Comparison of ENCODE assay signal across 21 mouse cellular contexts in the genomic region with DNA sequence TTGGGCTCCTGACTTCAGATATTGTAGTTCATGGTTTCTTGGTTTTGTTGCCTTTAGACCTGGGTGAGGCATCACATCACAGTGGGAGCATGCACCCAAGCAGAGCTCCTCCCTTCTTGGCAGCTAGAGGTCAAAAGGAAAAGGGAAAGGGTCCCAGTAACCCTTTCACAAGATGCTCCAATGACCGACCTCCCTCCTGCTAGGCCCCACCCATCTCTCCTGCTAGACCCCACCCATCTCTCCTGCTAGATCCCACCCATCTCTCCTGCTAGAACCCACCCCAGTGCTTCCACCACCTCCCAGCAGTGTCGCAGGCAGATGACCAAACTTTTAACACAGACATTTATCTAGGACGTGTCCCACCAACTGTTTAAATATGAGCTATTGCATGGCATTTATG.
DNase-seq lines count a peak whose midpoint lies in the region; ATAC-seq and TF ChIP-seq lines count a peak whose summit lies in the region.
"Had no signal": no experiment of that assay in that cellular context is flagged by ENCODE, and none has a peak within 500 bp of the region (broad histone marks: within the 10 kb centered on the region; RNA-seq: fewer than 3 reads in every experiment).

No protein-coding gene starts in this region.

- H3K9me3 ChIP-seq in intestine, embryonic 14.5 days (ENCODE audit: control insufficient read depth, low read length): no peaks in the 10 kb centered on the region
- H3K9me3 ChIP-seq in intestine, postnatal 0 days (ENCODE audit: control insufficient read depth): no peaks in the 10 kb centered on the region
- no peaks in the 10 kb centered on the region for H3K9me3 ChIP-seq in ES-E14 (ENCODE audit: control insufficient read depth, insufficient read depth, low read depth, low read length)
- H3K9me3 ChIP-seq: embryonic facial prominence, embryonic 10.5 days; embryonic facial prominence, embryonic 12.5 days; forebrain, embryonic 13.5 days; forebrain, embryonic 15.5 days had no signal

- H3K27me3 ChIP-seq in intestine, embryonic 14.5 days (replicated peaks; ENCODE audit: control insufficient read depth, insufficient read depth, low read length): no peaks in the 10 kb centered on the region
- no peaks in the 10 kb centered on the region for H3K27me3 ChIP-seq in intestine, postnatal 0 days (replicated peaks; ENCODE audit: control insufficient read depth, insufficient read depth, low read length)
- H3K27me3 ChIP-seq: embryonic facial prominence, embryonic 12.5 days; forebrain, embryonic 13.5 days; forebrain, embryonic 15.5 days had no signal

- DNase-seq in intestine, embryonic 14.5 days (ENCODE audit: low spot score): peak; percentile 27
- DNase-seq in ES-E14 (ENCODE audit: low read depth, low spot score): peak; percentile 60
- DNase-seq in WW6 (ENCODE audit: low read depth, low spot score): peak; percentile 14
- no peak for DNase-seq in lung, postnatal 10 days
- DNase-seq in layer of hippocampus, adult 2 months (ENCODE audit: low spot score in 2 of 2): no peak
- DNase-seq in layer of hippocampus, adult 11-12 months (ENCODE audit: low spot score): no peak
- DNase-seq: adrenal gland, adult 8-10 months; adrenal gland, postnatal 14 days; adrenal gland, postnatal 36 days; cerebellum, adult 11-12 months; cerebellum, adult 2 months; cerebellum, adult 9-10 months; cerebellum, postnatal 10 days; cerebellum, postnatal 25 days; forebrain, postnatal 0 days had no signal

- H3K36me3 ChIP-seq in intestine, embryonic 14.5 days (ENCODE audit: control insufficient read depth, insufficient read depth, low read length): no peaks in the 10 kb centered on the region
- H3K36me3 ChIP-seq in intestine, postnatal 0 days (ENCODE audit: control insufficient read depth, insufficient read depth): no peaks in the 10 kb centered on the region
- H3K36me3 ChIP-seq in ES-E14 (ENCODE audit: control insufficient read depth, insufficient read depth, low read length, poor library complexity, severe bottlenecking): no peaks in the 10 kb centered on the region
- H3K36me3 ChIP-seq: embryonic facial prominence, embryonic 10.5 days; embryonic facial prominence, embryonic 12.5 days; forebrain, embryonic 15.5 days had no signal

- no peak overlapping the region for H3K4me3 ChIP-seq in intestine, embryonic 14.5 days (ENCODE audit: low read depth, low read length)
- H3K4me3 ChIP-seq in intestine, postnatal 0 days (ENCODE audit: low read depth, low read length): no peak overlapping the region
- H3K4me3 ChIP-seq in ES-E14 (ENCODE audit: insufficient read depth in 1 of 2, low read depth in 1 of 2, low read length in 2 of 2, poor library complexity in 1 of 2, severe bottlenecking in 1 of 2): no peak overlapping the region
- no peak overlapping the region for H3K4me3 ChIP-seq in layer of hippocampus, adult 2 months
- H3K4me3 ChIP-seq: embryonic facial prominence, embryonic 10.5 days; embryonic facial prominence, embryonic 12.5 days; forebrain, embryonic 13.5 days; forebrain, embryonic 15.5 days had no signal

- H3K4me2 ChIP-seq in intestine, embryonic 14.5 days (ENCODE audit: low read length): no peak overlapping the region
- no peak overlapping the region for H3K4me2 ChIP-seq in intestine, postnatal 0 days (replicated peaks; ENCODE audit: low read depth)
- H3K4me2 ChIP-seq: embryonic facial prominence, embryonic 12.5 days; forebrain, embryonic 13.5 days; forebrain, embryonic 15.5 days had no signal

- ATAC-seq in intestine, embryonic 14.5 days (replicated peaks; ENCODE audit: low FRiP score, low TSS enrichment, low read depth): no peak
- ATAC-seq in intestine, postnatal 0 days: no peak
- ATAC-seq: activated CD4-positive, CD25-positive, alpha-beta regulatory T cell, adult 4 months; forebrain, embryonic 13.5 days; forebrain, embryonic 15.5 days; forebrain, postnatal 0 days had no signal

- H3K4me1 ChIP-seq in intestine, embryonic 14.5 days (replicated peaks; ENCODE audit: control insufficient read depth, insufficient read depth, low read length): no peaks in the 10 kb centered on the region
- H3K4me1 ChIP-seq in intestine, postnatal 0 days (replicated peaks; ENCODE audit: control insufficient read depth, insufficient read depth, low read length): no peaks in the 10 kb centered on the region
- H3K4me1 ChIP-seq in ES-E14 (ENCODE audit: control insufficient read depth in 2 of 2, insufficient read depth in 2 of 2, low read length in 2 of 2, poor library complexity in 1 of 2): peaks cover 0 to 2% of the 10 kb centered on the region in 2 experiments; a peak in 1 of 4 replicates
- H3K4me1 ChIP-seq: embryonic facial prominence, embryonic 10.5 days; embryonic facial prominence, embryonic 12.5 days; forebrain, embryonic 13.5 days; forebrain, embryonic 15.5 days had no signal

- H3K9ac ChIP-seq in intestine, embryonic 14.5 days (ENCODE audit: low read length): no peak overlapping the region
- H3K9ac ChIP-seq in intestine, postnatal 0 days (ENCODE audit: low read depth, low read length): no peak overlapping the region
- no peak overlapping the region for H3K9ac ChIP-seq in ES-E14 (ENCODE audit: insufficient read depth, low read depth, low read length, poor library complexity, severe bottlenecking)
- H3K9ac ChIP-seq: embryonic facial prominence, embryonic 12.5 days; forebrain, embryonic 13.5 days; forebrain, embryonic 15.5 days; forebrain, postnatal 0 days had no signal

- no peak for TF ChIP-seq CTCF in intestine, postnatal 0 days (IDR thresholded peaks at IDR 0.05; ENCODE audit: low read depth)
- TF ChIP-seq CTCF in layer of hippocampus, adult 2 months (conservative IDR thresholded peaks at IDR 0.05): no peak

- in situ Hi-C loops in ES-E14 (cut with MboI; ENCODE audit: low sequenced_read_pairs in 2 of 2, unreplicated experiment in 2 of 2): no loop called here

- WGBS in intestine, embryonic 14.5 days: 37% methylated on average over 3 of the region's 3 CpGs
- 45% methylated on average over 3 of the region's 3 CpGs for WGBS in intestine, postnatal 0 days

- no peak overlapping the region for H3K27ac ChIP-seq in intestine, embryonic 14.5 days (ENCODE audit: low read depth)
- H3K27ac ChIP-seq in intestine, postnatal 0 days (ENCODE audit: low read depth, low read length): no peak overlapping the region
- H3K27ac ChIP-seq in ES-E14 (ENCODE audit: insufficient read depth, low read depth, low read length, poor library complexity, severe bottlenecking): no peak overlapping the region
- H3K27ac ChIP-seq in layer of hippocampus, adult 2 months: no peak overlapping the region
- H3K27ac ChIP-seq: embryonic facial prominence, embryonic 10.5 days; embryonic facial prominence, embryonic 12.5 days; forebrain, embryonic 13.5 days; forebrain, embryonic 15.5 days had no signal

TF ChIP-seq in ES-E14, 5 proteins besides CTCF, POLR2A, EP300 and RAD21:
- TF ChIP-seq CHD2 (IDR thresholded peaks at IDR 0.05; ENCODE audit: low read depth, low read length) (no peak), HCFC1 (IDR thresholded peaks at IDR 0.05; ENCODE audit: borderline replicate concordance, insufficient read depth, low read length) (no peak), ZNF384 (IDR thresholded peaks at IDR 0.05; ENCODE audit: low read depth, low read length) (no peak), MAFK (IDR thresholded peaks at IDR 0.05; ENCODE audit: insufficient read depth, low read depth, low read length) (no peak), ZC3H11A (IDR thresholded peaks at IDR 0.05; ENCODE audit: borderline replicate concordance, low read depth, low read length) (no peak)

Comparison
In these comparisons a context has a peak if more than half of its experiments do, and no peak if none do; other contexts are left out.
1. DNase-seq: peak in intestine, embryonic 14.5 days (single experiment), ES-E14 (single experiment) and WW6 (single experiment); none in lung, postnatal 10 days (single experiment), layer of hippocampus, adult 2 months (0 of 2) and layer of hippocampus, adult 11-12 months (single experiment).